Mouse (Mus musculus): ENCODE measurements at regions not wholly inside any gene's neighbourhood (a gene's known extent, or its start where the extent isn't known, plus 50 kb on each side); places are given as distances from the start of the nearest gene placed in this dataset.

DNA sequence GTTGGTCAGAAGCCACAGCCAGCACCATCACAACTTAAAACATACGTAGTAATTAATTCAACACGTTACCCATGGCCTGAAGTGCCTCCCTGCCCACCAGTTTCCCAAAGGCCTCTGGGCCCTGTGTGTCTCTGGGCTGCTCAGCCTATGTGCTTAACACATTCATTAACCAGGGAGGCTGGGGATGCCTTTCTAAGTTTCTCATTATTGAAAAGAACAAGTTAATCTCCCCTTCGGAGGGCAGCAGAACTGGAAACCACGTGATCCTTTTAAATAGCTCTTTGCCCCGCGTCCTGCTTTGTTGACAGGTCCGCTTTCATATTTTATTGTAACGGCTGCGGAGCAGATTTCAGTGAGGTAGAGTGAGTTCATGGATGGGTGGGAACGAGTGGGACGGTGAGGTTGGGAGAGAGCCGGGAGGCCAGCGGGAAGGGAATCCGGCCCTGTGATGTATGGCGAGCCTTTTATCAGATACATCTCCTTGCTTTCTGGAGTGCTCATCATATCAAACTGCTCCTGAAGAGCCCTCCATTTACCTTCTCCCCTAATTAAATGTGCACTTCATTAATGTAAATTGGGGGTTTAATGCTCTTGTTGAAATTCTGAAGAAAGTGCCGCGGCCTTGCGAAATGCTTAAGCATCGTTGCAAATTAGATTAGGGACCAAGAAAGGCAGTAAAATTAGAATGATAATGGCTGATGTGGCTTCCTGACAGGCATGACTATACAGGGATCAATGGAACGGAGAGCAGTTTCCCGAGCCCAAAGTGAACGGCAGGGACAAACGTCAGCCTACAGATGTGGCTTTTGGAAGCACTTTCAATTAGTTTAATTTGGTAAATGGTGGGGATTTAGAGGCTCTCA is 127.0 kb downstream of the Nkx6-1 start:
- TF ChIP-seq CTCF (IDR thresholded peaks at IDR 0.05; ENCODE audit: low read depth), result no peak
- H3K4me1 ChIP-seq (replicated peaks; ENCODE audit: control insufficient read depth, insufficient read depth, low read length), result no peaks in the 10 kb centered on the region
- H3K27me3 ChIP-seq (replicated peaks; ENCODE audit: control insufficient read depth, insufficient read depth, low read length), result peaks cover 39% of the 10 kb centered on the region
- no peaks in the 10 kb centered on the region for H3K9me3 ChIP-seq (ENCODE audit: control insufficient read depth)
- no peak overlapping the region for H3K9ac ChIP-seq (ENCODE audit: low read depth, low read length)
- no peak overlapping the region for H3K4me3 ChIP-seq (ENCODE audit: low read depth, low read length)
- H3K36me3 ChIP-seq (ENCODE audit: control insufficient read depth, insufficient read depth), result no peaks in the 10 kb centered on the region
- WGBS, result 11% methylated on average over 23 of the region's 23 CpGs
- no peak overlapping the region for H3K27ac ChIP-seq (ENCODE audit: low read depth, low read length)
- no peak for ATAC-seq
- no peak overlapping the region for H3K4me2 ChIP-seq (replicated peaks; ENCODE audit: low read depth)

DNA sequence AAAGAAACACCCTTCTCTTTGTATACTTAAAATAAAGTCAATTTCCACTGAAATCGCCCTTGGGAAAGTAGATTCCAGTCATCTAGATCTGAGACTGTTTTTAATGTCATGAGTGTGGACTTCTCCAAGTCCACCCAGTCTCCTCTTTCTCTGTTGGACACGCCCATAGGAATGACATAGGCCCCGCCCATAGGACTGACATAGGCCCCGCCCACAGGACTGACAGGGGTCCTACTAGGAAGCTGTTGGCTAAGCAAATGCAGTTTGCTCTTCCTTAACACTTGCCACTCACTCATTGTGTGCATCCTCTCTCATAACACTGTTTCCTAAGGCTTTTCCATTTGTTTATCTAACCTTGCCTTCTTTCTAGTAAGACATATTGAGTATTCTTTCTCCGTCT is 129.3 kb downstream of the Nkx6-1 start:
- no peak for TF ChIP-seq CTCF (IDR thresholded peaks at IDR 0.05; ENCODE audit: low read depth)
- H3K4me3 ChIP-seq (ENCODE audit: low read depth, low read length), result no peak overlapping the region
- no peak overlapping the region for H3K4me2 ChIP-seq (replicated peaks; ENCODE audit: low read depth)
- no peak overlapping the region for H3K27ac ChIP-seq (ENCODE audit: low read depth, low read length)
- H3K4me1 ChIP-seq (replicated peaks; ENCODE audit: control insufficient read depth, insufficient read depth, low read length), result no peaks in the 10 kb centered on the region
- H3K9me3 ChIP-seq (ENCODE audit: control insufficient read depth), result no peaks in the 10 kb centered on the region
- H3K9ac ChIP-seq (ENCODE audit: low read depth, low read length), result no peak overlapping the region
- peaks cover 27% of the 10 kb centered on the region for H3K27me3 ChIP-seq (replicated peaks; ENCODE audit: control insufficient read depth, insufficient read depth, low read length)
- 60% methylated on average over 5 of the region's 5 CpGs for WGBS
- no peak for ATAC-seq
- no peaks in the 10 kb centered on the region for H3K36me3 ChIP-seq (ENCODE audit: control insufficient read depth, insufficient read depth)

DNA sequence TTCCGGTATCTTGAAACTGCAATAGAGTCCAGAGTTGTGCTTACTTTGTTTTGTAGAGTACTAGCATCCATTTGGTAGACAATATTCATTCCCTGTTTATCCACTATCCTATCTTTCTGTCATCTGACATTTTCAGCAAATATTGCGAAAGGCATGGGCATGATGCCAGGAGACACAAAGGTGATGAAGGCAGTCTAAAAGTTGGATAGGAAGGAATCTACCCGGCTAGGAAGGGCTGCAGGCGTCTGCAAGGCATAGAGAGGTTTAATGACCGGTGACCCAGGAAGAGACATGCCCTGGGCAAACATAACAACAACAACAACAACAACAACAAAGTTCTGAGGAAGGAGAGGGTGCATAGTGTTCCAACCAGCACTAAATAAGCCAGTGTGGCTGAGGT is 139.4 kb downstream of the Nkx6-1 start:
- Histone ChIP-seq H3K4me1 (replicated peaks; ENCODE audit: control insufficient read depth, insufficient read depth, low read length) (no peaks in the 10 kb centered on the region), H3K27ac (ENCODE audit: low read depth, low read length) (no peak overlapping the region), H3K9ac (ENCODE audit: low read depth, low read length) (no peak overlapping the region), H3K27me3 (replicated peaks; ENCODE audit: control insufficient read depth, insufficient read depth, low read length) (no peaks in the 10 kb centered on the region), H3K4me2 (replicated peaks; ENCODE audit: low read depth) (no peak overlapping the region), H3K9me3 (ENCODE audit: control insufficient read depth) (no peaks in the 10 kb centered on the region), H3K4me3 (ENCODE audit: low read depth, low read length) (no peak overlapping the region), H3K36me3 (ENCODE audit: control insufficient read depth, insufficient read depth) (no peaks in the 10 kb centered on the region)
- WGBS, result 68% methylated on average over 5 of the region's 5 CpGs
- no peak for TF ChIP-seq CTCF (IDR thresholded peaks at IDR 0.05; ENCODE audit: low read depth)
- ATAC-seq, result no peak

- WGBS, result 47% methylated on average over 4 of the region's 4 CpGs
Observed at GRCm38 (mm10) chr5:101524670-101525069, 140.1 kb downstream of the Nkx6-1 start.

GRCm38 (mm10) chr5:101523902-101524301 is 140.9 kb downstream of the Nkx6-1 start:
- Histone ChIP-seq H3K4me3 (ENCODE audit: low read depth, low read length) (no peak overlapping the region), H3K4me1 (replicated peaks; ENCODE audit: control insufficient read depth, insufficient read depth, low read length) (no peaks in the 10 kb centered on the region), H3K27me3 (replicated peaks; ENCODE audit: control insufficient read depth, insufficient read depth, low read length) (no peaks in the 10 kb centered on the region), H3K9ac (ENCODE audit: low read depth, low read length) (no peak overlapping the region), H3K4me2 (replicated peaks; ENCODE audit: low read depth) (no peak overlapping the region), H3K9me3 (ENCODE audit: control insufficient read depth) (no peaks in the 10 kb centered on the region), H3K27ac (ENCODE audit: low read depth, low read length) (no peak overlapping the region), H3K36me3 (ENCODE audit: control insufficient read depth, insufficient read depth) (no peaks in the 10 kb centered on the region)
- no peak for TF ChIP-seq CTCF (IDR thresholded peaks at IDR 0.05; ENCODE audit: low read depth)
- ATAC-seq, result no peak
- 52% methylated on average over 7 of the region's 7 CpGs for WGBS

More at GRCm38 (mm10) chr5:101524670-101525069, 140.1 kb downstream of the Nkx6-1 start:
- no peaks in the 10 kb centered on the region for H3K9me3 ChIP-seq (ENCODE audit: control insufficient read depth)
- no peak overlapping the region for H3K4me3 ChIP-seq (ENCODE audit: low read depth, low read length)
- H3K27me3 ChIP-seq (replicated peaks; ENCODE audit: control insufficient read depth, insufficient read depth, low read length), result no peaks in the 10 kb centered on the region
- H3K4me2 ChIP-seq (replicated peaks; ENCODE audit: low read depth), result no peak overlapping the region
- no peak overlapping the region for H3K9ac ChIP-seq (ENCODE audit: low read depth, low read length)
- ATAC-seq, result no peak
- no peak for TF ChIP-seq CTCF (IDR thresholded peaks at IDR 0.05; ENCODE audit: low read depth)
- no peaks in the 10 kb centered on the region for H3K36me3 ChIP-seq (ENCODE audit: control insufficient read depth, insufficient read depth)
- no peak overlapping the region for H3K27ac ChIP-seq (ENCODE audit: low read depth, low read length)
- H3K4me1 ChIP-seq (replicated peaks; ENCODE audit: control insufficient read depth, insufficient read depth, low read length), result no peaks in the 10 kb centered on the region

DNA sequence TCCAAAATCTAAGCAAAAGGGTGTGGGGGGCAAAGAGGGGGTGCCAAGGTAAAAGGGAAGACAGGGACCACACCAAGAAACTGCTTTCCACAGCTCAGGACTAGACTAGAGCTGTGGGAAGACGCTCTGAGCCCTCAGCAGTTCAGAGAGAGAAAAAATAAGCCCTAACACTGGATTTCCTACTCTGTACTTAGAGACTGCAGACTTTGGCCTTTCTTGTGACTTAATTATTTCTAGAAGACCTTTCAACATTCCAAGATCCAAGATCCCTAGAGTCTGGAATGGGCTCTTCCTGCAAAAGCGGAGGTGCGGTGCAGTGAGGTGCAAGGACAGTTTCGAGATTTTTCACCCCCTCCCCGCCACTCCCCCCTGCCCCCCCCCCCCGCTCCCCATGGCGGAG is 141.3 kb downstream of the Nkx6-1 start:
- ATAC-seq, result no peak
- WGBS, result 58% methylated on average over 7 of the region's 7 CpGs
- Histone ChIP-seq H3K27ac (ENCODE audit: low read depth, low read length) (no peak overlapping the region), H3K4me1 (replicated peaks; ENCODE audit: control insufficient read depth, insufficient read depth, low read length) (no peaks in the 10 kb centered on the region), H3K27me3 (replicated peaks; ENCODE audit: control insufficient read depth, insufficient read depth, low read length) (no peaks in the 10 kb centered on the region), H3K4me3 (ENCODE audit: low read depth, low read length) (no peak overlapping the region), H3K9me3 (ENCODE audit: control insufficient read depth) (no peaks in the 10 kb centered on the region), H3K9ac (ENCODE audit: low read depth, low read length) (no peak overlapping the region), H3K36me3 (ENCODE audit: control insufficient read depth, insufficient read depth) (no peaks in the 10 kb centered on the region), H3K4me2 (replicated peaks; ENCODE audit: low read depth) (no peak overlapping the region)
- TF ChIP-seq CTCF (IDR thresholded peaks at IDR 0.05; ENCODE audit: low read depth), result no peak

Measured in intestine, postnatal 0 days (tissue).